Mouse (Mus musculus) lung, postnatal 0 days (tissue): ENCODE results near the gene Birc7.

Experiments used
- CTCF ChIP-seq: IDR thresholded peaks from 2 replicates; pipeline ENCODE4 v1.5.1; 2016; ENCODE audit warnings: antibody characterized with exemption, mild to moderate bottlenecking
- EP300 ChIP-seq: IDR thresholded peaks from 2 replicates; pipeline ENCODE4 v1.6.1; 2016; ENCODE audit warnings: antibody characterized with exemption, mild to moderate bottlenecking, control low read depth

- TF ChIP-seq CTCF (no peak), EP300 (no peak)
These were observed 33.5 kb upstream of the Birc7 start for GRCm38 (mm10) chr2:180895321-180895720.
